Mouse (Mus musculus): ENCODE data around the gene 2510009E07Rik. TPM values are rescaled to one million over a fixed set of nuclear protein-coding genes. Genes with fewer than 3 reads are reported as not detected.

2510009E07Rik gene
- polyA plus RNA-seq (2012; rRNA removed) = 35.4 and 40.4 TPM in 2 replicates

DNA sequence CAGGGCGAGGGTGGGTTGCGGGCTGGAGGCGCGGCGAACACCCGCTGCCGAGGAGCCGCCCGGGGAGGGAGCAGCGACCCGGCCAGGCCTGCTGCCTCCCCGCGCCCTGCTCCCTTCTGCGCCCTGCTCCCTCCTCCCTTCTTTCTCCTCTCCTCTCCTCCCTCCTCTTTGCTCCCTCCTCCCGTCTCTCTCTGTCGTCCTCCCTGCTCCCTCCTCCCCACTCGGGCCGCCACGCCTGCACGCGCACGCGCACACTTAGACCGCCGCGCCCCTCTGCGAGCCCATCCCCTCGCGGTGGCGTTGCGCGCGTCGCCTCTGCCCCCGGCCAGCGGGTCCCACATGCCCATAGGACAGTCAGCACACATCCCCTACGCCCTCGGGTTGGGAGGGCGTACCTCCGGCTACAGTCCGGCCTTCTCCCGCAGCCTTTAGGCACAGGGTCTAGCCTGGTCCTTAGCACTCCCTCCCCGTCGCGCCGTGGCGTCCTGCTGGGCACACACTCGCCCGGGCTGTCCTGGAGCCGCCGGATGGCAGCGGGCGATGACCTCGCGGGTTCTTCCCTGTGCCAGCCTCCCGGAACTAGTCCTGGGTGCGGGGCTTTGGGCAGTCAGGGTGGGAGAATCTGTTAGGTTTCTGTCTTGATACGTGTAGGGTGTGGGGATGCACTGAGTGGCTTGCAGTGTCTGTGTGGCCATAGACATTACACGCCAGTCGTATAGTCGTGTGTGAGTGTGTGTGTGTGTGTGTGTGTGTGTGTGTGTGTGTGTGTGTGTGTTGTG, at the start of gene 2510009E07Rik:
2510009E07Rik (minus strand) TSS at position 203 of the 779 bp plus-strand sequence.

Other genes starting within 250 kb of the 2510009E07Rik start
- 2.3 and 2.9 TPM in 2 replicates for gene Ehhadh, start 93.1 kb upstream of the 2510009E07Rik start, polyA plus RNA-seq (2012; rRNA removed)
- gene Map3k13, start 99.7 kb upstream of the 2510009E07Rik start, polyA plus RNA-seq (2012; rRNA removed) = 4.6 and 5.6 TPM in 2 replicates